Mouse (Mus musculus): ENCODE data around the gene Foxp1.

The Foxp1 gene

DNA sequence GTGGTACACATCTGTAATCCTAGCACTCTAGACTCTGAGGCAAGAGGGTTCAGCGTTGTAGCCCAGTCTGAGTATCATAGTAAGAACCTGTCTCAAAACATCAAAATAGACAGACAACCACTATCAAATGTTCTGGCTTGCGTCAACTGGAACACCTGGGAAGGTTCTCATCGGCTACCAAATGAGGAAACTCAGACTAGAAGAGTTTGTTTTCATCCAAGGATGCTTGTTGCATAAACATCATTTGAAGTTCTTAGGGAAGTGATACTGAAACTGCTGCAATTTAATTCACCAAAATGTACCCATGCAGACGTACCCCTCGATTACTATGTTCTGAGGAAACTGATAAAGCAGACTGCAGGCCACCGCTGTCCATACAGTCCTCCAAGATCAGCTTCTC is 222.3 kb downstream of the Foxp1 start:
- DNase-seq (ENCODE audit: extremely low spot score, low read depth, low spot score) = no peak

DNA sequence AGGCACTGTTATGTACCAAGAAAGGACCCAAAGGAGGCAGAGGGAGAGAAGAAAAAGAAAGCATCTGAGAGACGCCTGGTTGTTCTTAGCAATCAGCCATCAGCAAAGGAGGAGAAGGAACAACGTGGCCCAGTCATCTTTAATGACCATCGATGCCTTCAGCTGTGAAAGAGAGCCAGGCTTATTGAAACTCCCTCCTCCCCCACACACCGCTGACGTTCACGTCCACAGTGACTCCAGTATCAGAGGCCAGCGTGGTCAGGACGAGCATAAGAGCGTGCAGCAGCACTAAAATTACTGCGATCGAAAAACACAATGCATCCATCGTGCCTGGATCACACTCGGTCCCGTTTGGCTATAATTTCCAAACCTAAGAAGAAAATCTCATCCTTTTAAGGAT is 223.3 kb downstream of the Foxp1 start:
- no peak for DNase-seq (ENCODE audit: extremely low spot score, low read depth, low spot score)

DNA sequence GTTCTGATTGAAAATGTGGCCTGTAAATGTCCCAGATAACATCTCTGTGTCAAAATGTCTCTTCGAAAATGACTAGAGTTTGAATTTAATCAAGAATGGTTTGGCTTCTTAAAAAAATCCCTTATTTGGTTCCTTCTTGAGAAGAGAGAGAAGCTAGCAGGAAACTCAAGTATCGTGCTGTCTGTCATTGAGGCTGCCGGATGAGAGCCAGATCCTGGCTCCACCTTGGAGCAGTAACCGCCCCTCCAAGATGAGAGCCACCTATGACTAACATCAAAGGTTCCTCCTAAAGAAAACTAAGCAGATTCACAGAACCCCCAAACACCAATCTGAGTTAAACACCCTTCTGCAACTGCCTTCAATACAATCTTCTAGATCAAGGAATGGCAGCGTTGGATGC is 225.0 kb downstream of the Foxp1 start:
- no peak for DNase-seq (ENCODE audit: extremely low spot score, low read depth, low spot score)

DNA sequence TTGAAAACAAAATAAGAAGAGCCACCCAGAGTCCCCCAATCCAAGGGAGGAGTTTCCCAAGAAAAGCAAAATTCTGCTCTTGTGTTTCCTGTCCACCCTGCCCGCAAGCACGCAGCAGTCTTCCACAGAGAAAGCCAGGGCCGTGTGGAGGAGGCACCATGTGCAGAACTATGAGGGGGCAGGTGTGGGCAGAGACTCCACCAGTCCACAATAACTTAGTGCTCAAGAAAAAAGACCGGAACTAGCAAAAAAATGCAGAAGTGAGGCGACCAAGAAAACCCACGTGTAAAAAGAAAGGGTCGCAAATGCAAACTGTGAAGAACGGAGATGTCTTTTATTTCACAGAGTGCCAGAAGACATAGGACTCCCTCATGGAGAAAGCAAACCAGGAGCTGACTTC is 227.0 kb downstream of the Foxp1 start:
- no peak for DNase-seq (ENCODE audit: extremely low spot score, low read depth, low spot score)

DNA sequence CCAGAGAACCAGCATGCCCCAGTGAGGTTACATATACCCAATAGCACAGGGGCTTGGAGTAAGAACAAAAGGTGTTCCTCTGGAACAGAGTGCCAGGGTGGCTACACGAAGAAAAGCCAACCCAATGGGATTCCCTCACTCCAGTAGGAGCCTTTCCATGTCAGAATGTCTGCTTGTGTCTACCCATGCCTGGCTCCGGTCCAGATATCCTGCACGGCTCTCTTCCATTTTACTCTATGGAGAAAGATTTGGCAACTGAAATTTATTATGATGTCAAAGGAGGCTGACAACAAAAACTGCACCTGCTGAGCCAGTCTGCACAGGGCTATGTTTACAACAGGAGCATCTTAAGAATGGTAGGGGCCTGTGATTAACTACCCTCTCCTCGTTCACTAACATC is 233.3 kb downstream of the Foxp1 start:
- DNase-seq (ENCODE audit: extremely low spot score, low read depth, low spot score) = no peak

DNA sequence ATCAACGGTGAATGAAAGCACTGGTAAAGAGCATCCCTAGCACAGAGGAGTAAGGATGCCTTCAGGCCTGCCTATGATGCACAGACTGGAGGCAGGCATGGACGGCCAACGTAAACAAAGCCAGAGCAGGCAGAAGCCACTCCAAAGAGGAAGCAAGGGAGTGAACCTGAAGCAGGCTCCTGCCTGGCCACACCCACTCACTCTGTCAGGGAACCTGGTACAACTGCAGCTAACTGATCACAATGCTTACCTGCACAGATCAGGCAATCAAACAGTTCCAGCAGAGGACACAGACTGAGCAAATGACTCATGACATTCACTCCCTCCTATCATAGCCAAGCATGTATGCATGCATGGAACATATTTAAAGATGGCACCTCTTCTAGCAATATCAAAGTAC is 237.5 kb downstream of the Foxp1 start:
- DNase-seq (ENCODE audit: extremely low spot score, low read depth, low spot score) = no peak

DNA sequence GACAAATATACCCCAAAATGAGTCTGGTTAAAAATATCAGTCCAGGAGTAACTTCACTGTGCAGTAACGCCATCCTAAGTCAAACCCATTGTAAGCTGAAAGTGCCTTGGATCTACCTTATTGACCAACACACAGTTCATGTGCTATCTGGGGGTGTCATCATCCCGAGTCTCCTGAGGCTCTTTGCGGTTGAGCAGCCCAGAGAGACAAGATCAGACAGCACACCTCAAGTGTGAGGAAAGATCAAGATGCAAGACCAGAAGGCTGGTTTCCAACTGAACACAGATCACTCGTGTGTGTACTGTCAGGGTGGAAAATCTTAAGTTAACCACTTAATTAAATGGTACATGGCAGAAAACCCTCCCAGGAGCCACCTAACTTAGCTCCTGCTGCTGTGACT is 238.5 kb downstream of the Foxp1 start:
- DNase-seq (ENCODE audit: extremely low spot score, low read depth, low spot score) = no peak

DNA sequence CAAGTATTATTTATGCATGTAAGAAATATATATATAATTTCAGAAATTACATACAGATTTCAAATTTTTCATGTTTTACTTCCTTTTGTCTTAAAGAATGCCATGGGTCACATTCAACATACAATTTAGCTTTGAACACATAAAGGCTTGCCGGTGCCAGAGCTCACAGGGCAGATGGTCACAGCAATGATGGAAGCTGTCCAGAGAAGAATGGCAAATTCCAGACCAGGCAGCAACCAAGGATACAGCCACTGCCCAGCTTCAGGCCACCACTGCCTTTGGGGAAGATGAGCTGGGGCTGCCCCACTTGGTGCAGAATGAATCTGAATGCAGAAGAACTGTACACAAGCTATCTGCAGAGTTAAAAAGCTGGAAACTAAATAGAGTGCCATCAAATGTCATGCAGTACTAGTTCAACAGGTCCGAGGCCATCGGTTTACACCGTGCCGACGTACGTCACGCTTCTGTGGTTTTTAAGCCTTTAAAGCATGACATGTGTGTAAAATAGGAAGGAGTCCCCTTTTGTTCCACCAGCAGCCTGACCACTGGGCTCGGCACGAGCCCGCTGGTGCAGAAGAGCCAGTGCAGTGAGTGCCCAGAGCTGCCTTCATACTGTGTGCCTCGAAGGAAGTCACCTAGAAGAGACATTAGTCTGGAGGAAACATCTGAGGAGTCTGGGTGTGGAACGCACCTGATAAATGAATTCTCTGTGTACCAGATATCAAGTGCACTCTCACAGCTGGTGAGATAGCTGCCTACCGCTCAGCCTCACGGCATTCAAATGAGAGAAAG is 239.5 kb downstream of the Foxp1 start:
- no peak for DNase-seq (ENCODE audit: extremely low spot score, low read depth, low spot score)

DNA sequence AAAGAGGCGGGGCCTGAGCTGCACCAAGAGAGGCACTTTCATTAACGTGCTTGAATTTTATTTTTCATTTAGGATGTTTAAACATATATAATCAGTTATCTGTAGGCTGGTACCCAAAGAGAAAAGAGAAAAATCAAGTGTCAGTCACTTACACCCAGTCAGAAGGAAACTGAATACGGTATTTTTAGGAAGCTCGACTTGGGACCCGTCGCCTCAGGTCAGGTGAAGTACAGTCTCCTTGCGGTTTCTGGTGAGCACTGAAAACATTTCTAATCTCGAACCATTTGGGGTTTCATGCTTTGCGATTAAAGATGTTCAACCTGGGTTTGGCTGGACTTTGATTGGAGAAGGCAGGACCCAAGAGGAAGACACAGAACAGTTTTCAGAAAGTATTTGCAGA is 241.1 kb downstream of the Foxp1 start:
- no peak for DNase-seq (ENCODE audit: extremely low spot score, low read depth, low spot score)

DNA sequence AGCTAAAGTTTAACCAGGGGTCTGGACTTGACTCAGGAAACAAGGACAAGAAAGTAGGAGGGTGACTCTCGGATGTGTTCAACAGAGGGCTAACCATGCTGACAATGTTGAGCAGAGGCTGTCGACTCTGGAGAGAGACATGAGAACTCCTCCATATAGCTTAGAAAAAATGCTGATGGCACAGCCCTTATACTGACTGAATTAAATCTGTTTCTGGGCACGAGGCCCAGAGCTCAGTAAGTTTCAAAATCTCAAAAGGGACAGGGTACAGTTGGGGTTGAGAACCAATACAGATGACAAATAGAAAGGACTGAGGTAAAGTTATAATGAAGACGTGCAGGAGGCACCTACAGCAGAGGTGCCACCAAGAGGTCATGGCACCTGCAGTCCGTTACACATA is 241.9 kb downstream of the Foxp1 start:
- DNase-seq (ENCODE audit: extremely low spot score, low read depth, low spot score) = no peak

DNA sequence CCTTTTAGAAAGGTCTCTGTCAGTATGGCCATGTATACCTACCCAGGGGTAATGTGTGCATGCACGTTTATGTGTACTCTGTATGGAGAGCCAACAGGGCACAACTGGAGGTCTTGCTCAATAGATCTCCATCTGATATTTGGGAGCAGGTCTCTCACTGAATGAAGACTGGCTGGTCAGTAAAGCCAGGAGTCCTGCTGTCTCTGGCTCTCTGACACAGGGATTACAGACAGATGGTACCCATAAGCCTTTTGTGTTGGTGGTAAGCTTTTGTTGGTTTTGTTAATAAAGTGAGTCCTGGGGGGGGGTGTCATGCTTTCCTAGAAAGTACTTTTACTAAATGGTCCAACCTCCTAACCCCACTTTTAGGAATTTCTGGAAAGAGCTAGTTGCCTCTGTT is 245.3 kb downstream of the Foxp1 start:
- DNase-seq (ENCODE audit: extremely low spot score, low read depth, low spot score) = no peak

DNA sequence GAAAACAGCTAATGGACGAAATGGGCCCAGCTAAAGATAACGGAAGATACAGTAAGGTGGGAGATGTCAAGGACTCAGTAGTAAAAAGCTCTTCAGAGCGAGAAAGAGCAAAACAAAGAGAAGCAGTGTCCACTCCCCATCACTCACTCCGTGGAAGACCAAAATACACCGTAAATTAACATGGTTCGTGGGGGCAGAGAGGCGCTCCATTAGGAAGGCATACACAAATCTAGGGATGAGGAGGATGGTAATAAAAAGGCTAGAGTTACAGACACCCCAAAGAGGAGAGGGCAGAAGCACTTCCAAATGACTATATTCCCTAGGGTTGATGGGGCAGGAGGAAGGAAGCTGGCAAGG is 246.2 kb downstream of the Foxp1 start:
- DNase-seq (ENCODE audit: extremely low spot score, low read depth, low spot score) = no peak

DNA sequence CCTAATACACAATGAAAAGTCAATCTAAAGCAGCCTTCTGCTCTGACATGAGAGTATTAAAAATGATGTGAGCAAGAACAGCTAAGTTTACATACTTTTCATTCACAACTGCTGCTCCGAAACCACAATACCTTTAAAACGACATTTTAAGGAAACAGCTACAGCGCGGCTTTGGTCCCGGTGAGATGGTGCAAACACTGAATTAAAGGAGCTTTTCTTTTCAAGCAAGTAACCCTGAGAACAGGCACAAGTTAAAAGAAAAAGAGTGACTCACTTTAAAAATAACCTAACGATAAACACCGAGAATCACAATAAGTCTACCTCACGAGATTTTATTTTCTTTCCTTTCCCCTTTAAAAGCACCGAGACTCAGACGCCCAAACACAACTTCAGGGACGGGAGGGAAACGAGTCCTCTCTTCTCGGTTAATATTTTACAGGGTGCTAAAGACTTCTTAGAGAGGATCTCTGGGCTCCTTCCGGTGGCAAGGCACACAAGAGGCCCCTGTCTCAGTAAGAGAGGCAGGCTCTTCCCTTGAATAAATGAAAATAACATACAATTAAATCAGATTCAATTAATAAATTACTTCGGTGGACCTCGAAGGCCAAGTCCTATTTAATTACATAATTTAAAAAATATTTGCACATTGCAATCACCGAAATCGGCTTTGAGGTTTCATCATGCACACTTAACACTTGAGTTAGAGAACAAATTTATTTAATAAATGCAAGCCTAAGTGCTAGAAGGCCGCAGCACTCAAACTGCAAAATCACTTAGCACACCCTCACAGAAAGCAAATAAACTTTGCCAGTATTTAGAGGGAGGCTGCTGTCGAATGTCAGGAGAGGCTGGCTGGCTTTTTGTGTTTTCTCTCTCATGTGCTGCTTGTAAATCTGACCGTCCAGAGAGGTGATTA is 246.9 kb downstream of the Foxp1 start:
- DNase-seq (ENCODE audit: extremely low spot score, low read depth, low spot score) = no peak

DNA sequence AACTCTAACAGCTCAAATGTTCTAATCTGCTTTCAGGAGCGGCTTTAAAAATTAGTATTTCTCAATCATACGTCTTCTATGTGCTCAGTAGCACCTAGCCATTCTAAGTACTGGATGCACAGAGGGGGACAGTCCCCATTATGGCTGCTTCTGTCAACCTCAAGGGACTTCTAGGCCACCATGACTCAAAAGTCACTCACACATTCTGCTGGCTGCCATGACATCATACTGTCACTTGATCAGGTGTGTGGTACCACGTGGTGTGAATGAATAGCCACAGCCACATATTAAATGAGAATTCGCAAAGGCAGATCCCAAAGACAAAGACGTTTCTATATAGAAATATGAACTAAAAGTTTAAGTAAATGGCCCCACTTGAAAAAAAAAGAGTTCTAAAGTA is 247.9 kb downstream of the Foxp1 start:
- no peak for DNase-seq (ENCODE audit: extremely low spot score, low read depth, low spot score)

DNA sequence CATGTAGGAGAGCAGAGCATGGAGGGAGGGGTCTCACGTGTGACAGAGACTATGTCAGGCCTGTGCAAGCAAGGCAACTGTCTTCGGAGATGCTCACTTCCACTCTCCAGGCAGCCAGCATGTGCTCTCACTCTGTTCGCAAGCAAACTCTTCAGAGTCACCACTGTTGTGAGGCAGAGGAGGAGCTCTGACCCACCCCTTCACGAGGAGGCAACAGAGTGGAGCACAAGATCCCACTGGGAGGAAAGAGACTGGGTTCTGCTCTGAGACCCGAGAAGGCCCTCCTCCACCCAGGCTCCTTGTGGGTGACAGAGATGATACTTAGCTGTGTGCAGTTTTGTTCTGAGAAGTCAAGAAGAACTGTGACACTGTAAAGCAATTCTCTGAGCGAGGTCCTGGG is 248.3 kb downstream of the Foxp1 start:
- DNase-seq (ENCODE audit: extremely low spot score, low read depth, low spot score) = no peak

DNA sequence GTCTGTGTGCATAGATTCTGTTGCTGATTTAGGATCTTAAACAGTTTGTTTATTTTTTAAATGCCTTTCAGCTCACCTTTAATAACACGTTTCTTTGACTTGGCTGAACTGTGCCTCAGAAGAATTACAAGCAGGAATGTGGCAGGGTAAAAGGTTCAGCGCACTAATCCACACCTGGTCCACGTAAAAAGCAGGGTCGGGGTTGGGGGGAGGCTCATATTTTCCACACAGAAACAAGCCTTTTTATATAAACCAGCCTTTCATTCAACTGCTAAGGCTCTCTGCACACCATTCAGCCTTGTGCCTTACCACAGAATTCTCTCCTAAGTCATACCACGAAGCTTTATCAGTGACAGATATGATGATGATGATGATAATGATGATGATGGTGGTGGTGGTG is 249.3 kb downstream of the Foxp1 start:
- DNase-seq (ENCODE audit: extremely low spot score, low read depth, low spot score) = no peak

DNA sequence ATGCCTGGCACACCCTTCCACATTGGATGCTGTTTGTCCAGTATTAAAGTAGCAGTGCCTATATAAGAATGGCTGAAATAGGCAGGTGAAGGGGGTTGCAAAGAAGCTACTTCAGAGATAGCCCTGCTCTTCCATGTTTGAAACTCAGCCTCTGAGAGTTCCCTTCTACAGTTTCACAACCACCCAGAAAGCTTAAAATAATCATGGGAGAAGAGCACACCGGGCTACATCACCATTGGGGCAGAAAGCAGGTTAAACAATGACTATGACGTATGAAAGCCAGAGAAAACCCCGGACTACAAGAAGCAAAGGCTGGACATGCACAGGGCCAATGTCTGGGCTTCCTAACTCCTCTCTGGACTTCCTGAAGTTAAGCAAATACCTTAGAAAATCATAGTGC is 250.3 kb downstream of the Foxp1 start:
- no peak for DNase-seq (ENCODE audit: extremely low spot score, low read depth, low spot score)

DNA sequence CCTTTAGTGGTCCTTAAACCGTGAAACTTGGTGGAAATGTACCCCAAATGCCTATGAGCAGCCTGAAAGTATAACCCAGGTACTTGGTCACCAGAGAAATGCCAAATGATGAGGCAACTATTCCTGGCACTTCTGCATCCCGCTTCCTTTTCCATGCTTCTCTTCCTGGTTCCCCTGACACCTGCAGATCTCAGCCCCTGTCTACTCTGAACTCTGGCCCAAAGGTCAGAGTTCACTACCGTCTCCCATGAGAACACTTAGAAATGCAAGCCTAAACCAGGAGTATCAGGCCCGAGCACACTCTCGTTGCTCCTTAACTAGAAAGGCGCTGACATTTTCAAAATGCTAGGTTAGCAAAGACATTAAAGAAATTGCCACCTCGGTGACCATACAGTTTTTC is 250.8 kb downstream of the Foxp1 start:
- DNase-seq (ENCODE audit: extremely low spot score, low read depth, low spot score) = no peak

DNA sequence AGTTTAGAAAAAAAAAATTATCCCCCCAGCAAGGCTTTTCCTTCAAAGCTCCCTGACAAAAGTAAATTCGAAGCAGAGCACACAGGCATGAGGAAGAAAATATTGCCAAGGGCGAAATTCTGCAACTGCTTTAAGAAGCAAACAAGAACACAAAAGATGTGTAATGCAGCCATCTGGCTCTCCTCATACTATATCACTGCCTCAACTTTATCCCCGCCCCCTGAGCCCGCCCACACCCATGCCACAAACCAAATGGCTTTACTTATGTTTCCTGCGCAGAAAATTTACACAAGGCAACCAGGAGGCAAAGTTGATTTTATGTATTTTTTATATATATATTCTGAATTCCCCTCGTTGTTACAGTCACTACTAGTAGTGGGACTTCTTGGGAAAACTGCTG is 252.6 kb downstream of the Foxp1 start:
- DNase-seq (ENCODE audit: extremely low spot score, low read depth, low spot score) = no peak

DNA sequence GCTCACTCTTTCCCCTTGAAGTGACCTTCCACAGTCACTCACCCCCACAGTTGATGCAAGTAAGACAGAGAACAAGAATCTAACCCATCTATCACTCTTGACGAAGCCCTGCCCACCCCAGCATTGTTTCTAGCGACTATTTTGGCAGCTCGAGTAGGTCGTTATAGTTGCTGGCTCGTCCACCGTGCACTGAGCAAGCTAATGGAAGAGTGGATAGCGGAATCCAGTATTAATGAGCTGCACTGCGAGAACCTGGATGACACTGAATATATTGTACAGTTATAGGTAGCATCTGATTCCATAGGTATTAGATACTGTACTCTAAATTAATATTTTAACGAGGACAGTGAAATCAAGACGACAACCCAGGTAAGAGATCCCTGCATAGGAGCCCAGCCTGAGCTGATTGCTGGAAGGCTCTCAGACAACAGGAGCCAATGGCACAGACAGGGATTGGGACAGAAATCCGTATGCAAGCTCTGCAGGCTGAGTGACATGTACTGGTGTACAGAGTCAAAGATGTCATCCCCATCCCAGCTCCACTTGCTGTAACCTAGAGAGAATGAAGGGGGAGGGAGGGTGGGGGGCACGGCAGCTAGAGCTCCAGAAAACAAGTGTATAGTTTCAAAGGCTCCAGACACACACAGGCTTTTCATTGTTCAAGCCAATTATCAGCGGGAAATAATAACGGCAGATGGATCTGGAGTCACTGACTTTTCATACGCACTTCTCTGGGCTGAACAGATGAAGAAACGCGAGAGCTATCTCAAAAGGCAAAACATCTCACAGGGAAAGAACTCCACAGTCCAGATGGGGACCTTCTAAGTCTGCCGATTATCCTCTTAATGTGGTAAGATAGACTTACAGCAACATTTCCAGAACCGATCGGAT is 254.1 kb downstream of the Foxp1 start:
- DNase-seq (ENCODE audit: extremely low spot score, low read depth, low spot score) = no peak

DNA sequence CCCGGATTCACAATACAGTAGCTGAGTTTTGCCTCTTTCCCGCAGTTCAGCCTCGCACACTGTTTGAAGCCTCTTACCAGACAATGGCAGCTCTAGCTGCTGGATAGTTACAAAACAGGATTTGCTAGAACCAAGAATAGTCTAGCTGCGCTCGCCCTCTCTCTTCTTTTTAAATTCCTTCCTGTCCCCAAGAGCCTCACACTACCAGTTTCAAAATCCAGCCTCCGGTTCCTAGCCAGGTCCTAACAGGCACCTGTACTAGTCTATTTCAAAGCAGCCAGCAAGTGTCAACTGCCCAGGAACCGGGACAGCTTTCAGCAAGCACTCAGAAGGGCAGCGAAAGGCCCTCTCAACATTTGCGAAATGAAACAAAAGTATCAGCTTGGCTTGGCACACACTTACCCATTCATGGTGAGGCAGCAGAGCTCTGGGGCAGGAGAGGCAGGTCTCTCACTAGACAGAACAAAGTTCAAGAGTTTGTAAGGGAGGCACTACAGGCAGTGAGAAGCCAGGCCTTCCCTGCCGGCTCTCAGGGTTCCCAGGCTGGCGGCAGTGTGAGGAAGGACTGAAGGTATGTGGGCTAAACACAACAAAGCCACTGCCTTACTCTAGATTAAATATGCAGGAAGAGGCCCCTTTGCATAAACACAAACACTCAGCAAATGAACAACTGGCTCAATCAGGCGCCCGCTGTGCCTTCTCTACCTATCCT is 256.4 kb downstream of the Foxp1 start:
- DNase-seq (ENCODE audit: extremely low spot score, low read depth, low spot score) = no peak

Measured in hindlimb bud, embryonic 11.5 days (tissue).